Mouse (Mus musculus): Measurements from ENCODE around the gene Gm8126. TPM values are rescaled to one million over a fixed set of nuclear protein-coding genes. Genes with fewer than 3 reads are reported as not detected.
"Not testable (repeated sequence)": the region's sequence is repeated elsewhere in the genome, so short reads cannot be mapped to it uniquely, and the experiment has no call there.

Gm8126 gene
- not detected in 2 replicates for polyA plus RNA-seq (2015; fragmentation: Nextera tagmentation; extraction: Ambion mirVana)

GRCm38 (mm10) chr14:43258349-43258748 lies at the start of gene Gm8126:
Gene Gm8126 (plus strand): TSS chr14:43258649.
- H3K27me3 ChIP-seq (replicated peaks; ENCODE audit: insufficient read depth, low read length): not testable (repeated sequence)

GRCm38 (mm10) chr14:43235204-43235603 lies 23.2 kb upstream of the Gm8126 start, which contains the start of gene Gm8122:
Gene Gm8122 (minus strand): TSS chr14:43235304.
- not testable (repeated sequence) for H3K27me3 ChIP-seq (replicated peaks; ENCODE audit: insufficient read depth, low read length); H3K9me3 ChIP-seq (ENCODE audit: low read length); H3K4me1 ChIP-seq (ENCODE audit: insufficient read depth, low read depth, low read length); ATAC-seq; DNase-seq (ENCODE audit: low spot score); H3K36me3 ChIP-seq (ENCODE audit: insufficient read depth, low read length); H3K4me3 ChIP-seq (ENCODE audit: low read depth, low read length); H3K4me2 ChIP-seq (replicated peaks; ENCODE audit: low read depth, low read length); H3K9ac ChIP-seq (replicated peaks; ENCODE audit: low read depth); H3K27ac ChIP-seq (ENCODE audit: low read length)
- 90% methylated on average over 2 of the region's 4 CpGs for WGBS

More at GRCm38 (mm10) chr14:43258349-43258748, at the start of gene Gm8126:
- WGBS: 88% methylated on average over 2 of the region's 4 CpGs
- not testable (repeated sequence) for DNase-seq (ENCODE audit: low spot score); H3K27ac ChIP-seq (ENCODE audit: low read length); ATAC-seq; H3K36me3 ChIP-seq (ENCODE audit: insufficient read depth, low read length); H3K9me3 ChIP-seq (ENCODE audit: low read length); H3K4me1 ChIP-seq (ENCODE audit: insufficient read depth, low read depth, low read length); H3K4me2 ChIP-seq (replicated peaks; ENCODE audit: low read depth, low read length); H3K9ac ChIP-seq (replicated peaks; ENCODE audit: low read depth); H3K4me3 ChIP-seq (ENCODE audit: low read depth, low read length)

- not testable (repeated sequence) for H3K4me3 ChIP-seq (ENCODE audit: low read depth, low read length); H3K4me1 ChIP-seq (ENCODE audit: insufficient read depth, low read depth, low read length); H3K36me3 ChIP-seq (ENCODE audit: insufficient read depth, low read length); DNase-seq (ENCODE audit: low spot score); H3K9me3 ChIP-seq (ENCODE audit: low read length); H3K27ac ChIP-seq (ENCODE audit: low read length); ATAC-seq; H3K9ac ChIP-seq (replicated peaks; ENCODE audit: low read depth); H3K4me2 ChIP-seq (replicated peaks; ENCODE audit: low read depth, low read length); H3K27me3 ChIP-seq (replicated peaks; ENCODE audit: insufficient read depth, low read length)
Observed at GRCm38 (mm10) chr14:43237769-43238168, 20.7 kb upstream of the Gm8126 start.

GRCm38 (mm10) chr14:43249611-43250170 lies 8.8 kb upstream of the Gm8126 start:
- H3K4me2 ChIP-seq (replicated peaks; ENCODE audit: low read depth, low read length); H3K36me3 ChIP-seq (ENCODE audit: insufficient read depth, low read length); ATAC-seq; H3K9me3 ChIP-seq (ENCODE audit: low read length); DNase-seq (ENCODE audit: low spot score); H3K27me3 ChIP-seq (replicated peaks; ENCODE audit: insufficient read depth, low read length); H3K4me3 ChIP-seq (ENCODE audit: low read depth, low read length); H3K27ac ChIP-seq (ENCODE audit: low read length); H3K9ac ChIP-seq (replicated peaks; ENCODE audit: low read depth); H3K4me1 ChIP-seq (ENCODE audit: insufficient read depth, low read depth, low read length): not testable (repeated sequence)
- WGBS: 17% methylated on average over 10 of the region's 12 CpGs

GRCm38 (mm10) chr14:43250549-43251253 lies 7.7 kb upstream of the Gm8126 start:
- H3K9me3 ChIP-seq (ENCODE audit: low read length); H3K27me3 ChIP-seq (replicated peaks; ENCODE audit: insufficient read depth, low read length); H3K4me3 ChIP-seq (ENCODE audit: low read depth, low read length); H3K36me3 ChIP-seq (ENCODE audit: insufficient read depth, low read length); H3K27ac ChIP-seq (ENCODE audit: low read length); DNase-seq (ENCODE audit: low spot score); H3K9ac ChIP-seq (replicated peaks; ENCODE audit: low read depth); H3K4me1 ChIP-seq (ENCODE audit: insufficient read depth, low read depth, low read length); ATAC-seq; H3K4me2 ChIP-seq (replicated peaks; ENCODE audit: low read depth, low read length): not testable (repeated sequence)
- WGBS: 25% methylated on average over 5 of the region's 6 CpGs

- 68% methylated on average over 1 of the region's 1 CpGs for WGBS
- not testable (repeated sequence) for H3K27ac ChIP-seq (ENCODE audit: low read length); H3K9ac ChIP-seq (replicated peaks; ENCODE audit: low read depth); H3K4me3 ChIP-seq (ENCODE audit: low read depth, low read length); H3K36me3 ChIP-seq (ENCODE audit: insufficient read depth, low read length); ATAC-seq; H3K4me1 ChIP-seq (ENCODE audit: insufficient read depth, low read depth, low read length); H3K9me3 ChIP-seq (ENCODE audit: low read length); H3K4me2 ChIP-seq (replicated peaks; ENCODE audit: low read depth, low read length); H3K27me3 ChIP-seq (replicated peaks; ENCODE audit: insufficient read depth, low read length); DNase-seq (ENCODE audit: low spot score)
Observed at GRCm38 (mm10) chr14:43256511-43256910, 1.9 kb upstream of the Gm8126 start.

GRCm38 (mm10) chr14:43263421-43263820 lies 5.0 kb downstream of the Gm8126 start:
- WGBS: 86% methylated on average over 3 of the region's 3 CpGs
- not testable (repeated sequence) for H3K4me3 ChIP-seq (ENCODE audit: low read depth, low read length); ATAC-seq; H3K9ac ChIP-seq (replicated peaks; ENCODE audit: low read depth); H3K4me2 ChIP-seq (replicated peaks; ENCODE audit: low read depth, low read length); H3K4me1 ChIP-seq (ENCODE audit: insufficient read depth, low read depth, low read length); H3K27ac ChIP-seq (ENCODE audit: low read length); DNase-seq (ENCODE audit: low spot score); H3K9me3 ChIP-seq (ENCODE audit: low read length); H3K27me3 ChIP-seq (replicated peaks; ENCODE audit: insufficient read depth, low read length); H3K36me3 ChIP-seq (ENCODE audit: insufficient read depth, low read length)

GRCm38 (mm10) chr14:43268521-43269084 lies 10.2 kb downstream of the Gm8126 start:
- not testable (repeated sequence) for H3K36me3 ChIP-seq (ENCODE audit: insufficient read depth, low read length); H3K4me2 ChIP-seq (replicated peaks; ENCODE audit: low read depth, low read length); DNase-seq (ENCODE audit: low spot score); ATAC-seq; H3K27me3 ChIP-seq (replicated peaks; ENCODE audit: insufficient read depth, low read length); H3K4me1 ChIP-seq (ENCODE audit: insufficient read depth, low read depth, low read length); H3K27ac ChIP-seq (ENCODE audit: low read length); H3K9ac ChIP-seq (replicated peaks; ENCODE audit: low read depth); H3K4me3 ChIP-seq (ENCODE audit: low read depth, low read length); H3K9me3 ChIP-seq (ENCODE audit: low read length)
- 35% methylated on average over 2 of the region's 2 CpGs for WGBS

GRCm38 (mm10) chr14:43269211-43269610 lies 10.8 kb downstream of the Gm8126 start:
- not testable (repeated sequence) for H3K4me2 ChIP-seq (replicated peaks; ENCODE audit: low read depth, low read length)

More at GRCm38 (mm10) chr14:43269211-43269610, 10.8 kb downstream of the Gm8126 start:
- not testable (repeated sequence) for H3K27ac ChIP-seq (ENCODE audit: low read length); ATAC-seq; H3K36me3 ChIP-seq (ENCODE audit: insufficient read depth, low read length); H3K4me1 ChIP-seq (ENCODE audit: insufficient read depth, low read depth, low read length); H3K9me3 ChIP-seq (ENCODE audit: low read length); DNase-seq (ENCODE audit: low spot score); H3K4me3 ChIP-seq (ENCODE audit: low read depth, low read length); H3K9ac ChIP-seq (replicated peaks; ENCODE audit: low read depth); H3K27me3 ChIP-seq (replicated peaks; ENCODE audit: insufficient read depth, low read length)
- 79% methylated on average over 3 of the region's 3 CpGs for WGBS
